Mouse (Mus musculus): ENCODE data around the gene Gm14137.

Gene Gm14137

GRCm38 (mm10) chr2:119173991-119174651 is at the start of gene Gm14137:
Gm14137 (plus strand) TSS chr2:119174509.
- DNase-seq (ENCODE audit: low spot score in 2 of 2): no peak

DNA sequence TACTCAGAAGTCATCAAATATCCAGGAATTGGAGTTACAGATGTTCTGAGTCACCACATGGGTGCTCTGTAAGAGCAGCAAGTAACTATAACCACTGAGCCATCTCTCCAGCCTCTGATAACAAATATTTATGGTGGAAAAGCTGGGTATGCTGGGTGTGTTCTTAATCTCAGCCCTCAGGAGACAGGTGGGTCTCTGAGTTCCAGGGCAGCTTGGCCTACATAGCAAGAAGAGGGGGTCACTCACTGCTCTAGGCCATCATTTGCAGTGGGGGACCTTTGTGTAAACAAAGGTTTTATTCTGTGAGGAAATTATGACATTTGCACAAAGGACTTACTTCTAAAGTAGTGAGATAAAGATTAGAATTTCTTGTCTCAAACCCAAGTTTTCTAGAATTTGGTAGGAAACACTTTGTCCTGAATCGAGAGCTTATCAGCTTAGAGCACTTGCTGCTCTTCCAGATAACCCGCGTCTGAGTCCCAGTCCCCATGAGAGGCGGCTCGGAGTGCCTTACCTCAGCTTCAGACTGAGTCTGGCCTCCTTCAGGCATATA is 37.9 kb upstream of the Gm14137 start:
- DNase-seq (ENCODE audit: low spot score in 2 of 2): no peak

DNA sequence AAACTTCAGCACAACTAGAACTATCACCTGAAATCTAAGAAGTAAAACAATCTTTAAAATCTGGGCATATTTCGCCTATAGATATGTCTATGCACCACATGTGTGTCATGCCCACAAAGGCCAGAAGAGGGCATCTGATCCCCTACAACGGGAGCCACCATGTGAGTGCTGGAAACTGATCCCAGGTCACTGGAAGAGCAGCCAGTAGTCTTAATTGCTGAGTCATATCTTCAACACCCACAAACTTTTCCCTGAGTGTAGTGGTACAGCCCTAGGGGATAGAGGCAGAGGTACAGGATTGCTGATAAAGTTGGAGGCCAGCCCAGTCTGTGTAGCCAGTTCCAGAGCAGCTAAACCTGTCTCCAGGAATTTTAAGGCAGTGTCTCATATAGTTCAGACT is 29.1 kb upstream of the Gm14137 start:
- no peak for DNase-seq (ENCODE audit: low spot score in 2 of 2)

DNA sequence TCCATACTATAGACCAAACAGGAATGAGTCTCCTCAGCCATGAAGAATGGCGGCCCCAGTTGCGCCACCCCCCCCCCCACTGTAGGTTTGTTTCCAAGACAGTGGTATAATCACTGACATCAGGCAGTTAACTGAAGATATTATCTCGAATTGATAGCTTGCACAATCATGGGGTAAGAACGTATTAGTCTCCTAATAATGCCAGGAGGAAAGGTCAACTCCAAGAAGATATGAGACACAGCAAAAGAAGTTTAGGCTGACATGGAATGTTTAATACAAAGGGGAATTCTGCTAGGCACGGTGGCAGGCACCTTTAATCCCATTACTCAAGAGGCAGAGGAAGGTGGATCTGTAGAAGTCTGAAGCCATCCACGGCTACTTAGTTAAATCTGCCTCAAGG is 27.9 kb upstream of the Gm14137 start:
- no peak for DNase-seq (ENCODE audit: low spot score in 2 of 2)

GRCm38 (mm10) chr2:119147160-119147678 is 27.1 kb upstream of the Gm14137 start:
- no peak for DNase-seq (ENCODE audit: low spot score in 2 of 2)

DNA sequence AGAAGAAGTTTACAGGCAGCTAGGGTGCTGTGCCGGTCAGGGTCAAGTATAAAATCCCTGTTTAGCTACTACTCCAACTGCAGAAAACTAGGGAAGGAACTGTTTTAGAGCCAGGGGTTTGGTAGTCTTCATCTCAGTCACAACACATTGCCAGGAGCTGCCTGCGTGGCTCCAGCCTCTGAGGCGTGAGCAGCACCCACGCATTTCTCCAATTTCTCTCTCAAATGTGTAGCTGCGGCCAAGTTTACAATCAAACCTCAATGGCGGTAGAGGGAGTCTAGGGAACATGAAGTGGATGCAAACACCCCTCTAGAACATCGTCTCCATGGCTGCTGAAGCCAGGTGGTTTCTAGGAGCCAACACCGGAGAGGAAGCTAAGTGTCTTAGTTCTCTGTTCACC is 26.5 kb upstream of the Gm14137 start:
- no peak for DNase-seq (ENCODE audit: low spot score in 2 of 2)

DNA sequence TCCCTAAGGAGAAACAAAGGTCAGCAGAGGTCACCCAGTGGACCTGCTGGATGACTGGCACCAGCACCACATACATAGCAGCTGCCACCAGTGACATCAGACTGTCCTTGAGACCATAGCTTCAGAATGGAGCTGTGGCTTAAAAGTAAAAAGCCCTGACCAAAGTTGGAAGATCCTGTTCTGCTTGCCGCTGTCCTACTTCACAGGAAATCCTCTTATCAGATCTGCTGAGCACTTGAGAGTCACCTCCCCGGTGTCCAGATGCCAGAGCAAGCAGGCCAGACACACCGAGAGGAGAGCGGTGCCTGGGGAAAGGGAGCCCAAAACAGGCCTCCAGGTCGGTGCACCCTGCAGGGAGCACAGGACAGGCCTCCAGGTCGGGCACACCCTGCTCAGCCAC is 22.1 kb upstream of the Gm14137 start:
- DNase-seq (ENCODE audit: low spot score in 2 of 2): no peak

DNA sequence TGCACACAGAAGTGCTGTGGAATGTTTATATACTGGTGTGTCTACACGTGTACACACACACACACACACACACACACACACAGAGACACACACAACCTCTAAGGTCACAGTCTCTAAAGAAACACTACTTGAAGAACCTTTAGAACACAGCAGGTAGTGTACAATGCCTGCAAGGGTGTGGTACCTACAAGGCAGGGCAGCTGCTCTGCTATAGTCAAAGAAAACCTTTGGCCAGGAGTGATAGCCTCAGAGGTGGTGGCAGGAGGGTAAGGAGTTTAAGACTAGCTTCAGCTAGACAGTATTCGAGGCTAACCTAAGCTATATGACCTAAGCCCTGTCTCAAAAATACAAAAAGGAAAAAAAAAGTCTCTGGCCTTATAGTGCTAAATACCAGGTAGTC is 19.6 kb upstream of the Gm14137 start:
- no peak for DNase-seq (ENCODE audit: low spot score in 2 of 2)

DNA sequence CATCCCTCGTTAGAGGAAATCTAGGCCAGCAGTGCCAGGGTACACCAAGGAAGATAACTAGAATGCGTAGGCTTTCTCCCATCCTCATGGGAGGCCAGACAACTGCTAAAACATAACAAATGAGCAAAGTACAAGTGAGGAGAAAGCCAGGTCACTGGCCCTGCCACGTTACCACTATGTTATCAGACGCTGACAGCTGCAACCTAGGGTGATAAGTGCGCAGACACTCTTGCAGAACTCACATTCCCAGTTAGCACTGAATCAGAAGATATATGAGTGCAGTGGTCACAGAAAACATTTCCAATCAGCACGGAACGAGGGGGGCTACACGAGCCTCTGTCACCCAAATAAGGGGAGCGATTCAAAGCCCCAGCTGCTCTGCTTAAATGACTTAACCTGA is 18.9 kb upstream of the Gm14137 start:
- no peak for DNase-seq (ENCODE audit: low spot score in 2 of 2)

GRCm38 (mm10) chr2:119156081-119156680 is 18.1 kb upstream of the Gm14137 start:
- DNase-seq (ENCODE audit: low spot score in 2 of 2): no peak

- peak; percentile 93 to 94 for DNase-seq (ENCODE audit: low spot score in 2 of 2)
Observed at GRCm38 (mm10) chr2:119156681-119157572, 17.4 kb upstream of the Gm14137 start, which contains the start of gene Rmdn3. Rmdn3 (minus strand) TSS chr2:119157034.

DNA sequence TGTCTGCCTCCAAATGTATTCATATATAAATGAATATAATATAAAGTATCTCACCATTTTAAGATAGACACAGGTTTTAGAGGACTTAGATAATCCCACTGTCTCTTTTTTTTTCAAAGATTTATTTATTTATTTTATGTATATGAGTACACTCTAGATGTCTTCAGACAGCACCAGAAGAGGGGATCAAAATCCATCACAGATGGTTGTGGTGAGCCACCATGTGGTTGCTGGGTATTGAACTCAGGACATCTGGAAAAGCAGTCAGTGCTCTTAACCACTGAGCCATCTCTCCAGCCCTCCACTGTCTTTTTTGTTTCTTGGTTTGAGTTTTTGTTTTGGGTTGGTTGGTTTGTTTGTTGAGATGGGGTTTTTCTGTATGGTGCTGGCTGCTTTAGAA is 16.5 kb upstream of the Gm14137 start:
- DNase-seq (ENCODE audit: low spot score in 2 of 2): no peak

GRCm38 (mm10) chr2:119161247-119161646 is 13.1 kb upstream of the Gm14137 start:
- DNase-seq (ENCODE audit: low spot score in 2 of 2): no peak

GRCm38 (mm10) chr2:119163135-119163534 is 11.2 kb upstream of the Gm14137 start:
- DNase-seq (ENCODE audit: low spot score in 2 of 2): no peak

DNA sequence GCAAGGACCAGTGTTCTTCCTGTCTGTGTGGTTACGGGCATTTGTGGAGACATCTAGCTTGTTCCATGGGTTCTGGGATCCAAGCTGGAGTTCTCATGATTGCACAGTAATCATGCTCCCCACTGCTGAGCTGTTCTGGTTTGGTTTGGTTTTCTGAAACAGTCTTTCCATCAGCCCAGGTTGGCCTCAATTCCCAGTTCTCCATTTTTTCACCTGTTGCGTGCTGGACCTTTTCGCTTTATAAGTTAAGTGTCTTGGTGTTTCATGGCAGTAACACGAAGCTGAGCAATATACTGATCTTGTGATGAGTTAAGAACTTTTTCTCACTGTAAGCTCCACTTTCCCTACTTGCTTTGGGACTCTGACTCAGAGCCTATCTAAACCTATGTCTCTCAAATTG is 10.3 kb upstream of the Gm14137 start:
- no peak for DNase-seq (ENCODE audit: low spot score in 2 of 2)

GRCm38 (mm10) chr2:119165401-119165800 is 8.9 kb upstream of the Gm14137 start:
- no peak for DNase-seq (ENCODE audit: low spot score in 2 of 2)

- DNase-seq (ENCODE audit: low spot score in 2 of 2): no peak
Observed at GRCm38 (mm10) chr2:119166901-119167865, 7.1 kb upstream of the Gm14137 start, which contains the start of gene Gchfr. Gchfr (plus strand) TSS chr2:119167773.

GRCm38 (mm10) chr2:119167866-119168256 is 6.4 kb upstream of the Gm14137 start:
- no peak for DNase-seq (ENCODE audit: low spot score in 2 of 2)

- DNase-seq (ENCODE audit: low spot score in 2 of 2): no peak
Observed at GRCm38 (mm10) chr2:119170282-119170681, 4.0 kb upstream of the Gm14137 start.

DNA sequence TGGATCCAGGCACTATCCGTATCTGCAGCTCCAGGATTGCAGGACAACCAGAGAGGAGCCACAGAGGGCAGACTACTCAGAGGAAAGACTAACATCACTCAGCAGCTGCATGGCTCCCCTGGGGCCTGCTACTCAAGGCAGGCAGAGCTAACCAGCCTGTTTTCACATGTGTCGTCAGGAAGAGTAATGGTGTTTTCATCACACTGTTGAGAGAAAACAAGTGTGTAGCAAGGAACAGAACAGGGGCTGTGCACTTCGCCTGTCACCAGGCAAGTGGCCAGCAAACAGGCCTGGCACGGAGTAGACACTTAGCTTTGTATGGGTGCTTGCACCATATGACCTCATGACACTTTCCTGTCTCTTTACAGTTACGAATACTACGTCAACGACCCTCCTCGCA is 2.7 kb upstream of the Gm14137 start:
- DNase-seq (ENCODE audit: low spot score in 2 of 2): no peak

- no peak for DNase-seq (ENCODE audit: low spot score in 2 of 2)
Observed at GRCm38 (mm10) chr2:119172446-119172845, 1.9 kb upstream of the Gm14137 start.

Measured in frontal cortex, postnatal 25 days (tissue).